Mouse (Mus musculus): ENCODE measurements around the gene Hivep3.

DNA sequence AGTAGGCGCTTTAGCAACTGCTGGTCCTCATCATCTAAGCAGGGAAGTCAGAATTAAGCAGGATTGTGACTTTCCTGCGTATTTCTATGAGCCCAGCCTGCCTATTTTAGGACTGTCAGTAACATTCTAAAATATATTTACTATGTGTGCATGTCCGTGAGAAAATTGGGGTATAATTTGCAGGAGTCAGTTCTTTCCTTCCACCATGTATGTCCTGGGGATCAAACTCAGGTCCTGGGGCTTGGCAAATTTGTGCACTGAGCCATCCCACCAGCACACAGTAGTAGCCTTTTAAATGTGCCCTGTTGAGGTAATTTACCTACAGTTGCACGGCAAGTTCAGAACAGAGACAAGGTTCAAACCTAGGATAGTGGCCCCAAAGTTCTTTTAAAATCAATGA is 302.7 kb downstream of the Hivep3 start:
- TF ChIP-seq CTCF (conservative IDR thresholded peaks at IDR 0.05; ENCODE audit: insufficient read depth, insufficient read length, low read depth, low read length) (no peak), POLR2A (IDR thresholded peaks at IDR 0.05; ENCODE audit: low read depth, low read length) (no peak)
